Mouse (Mus musculus) embryonic fibroblast, embryonic 13.5 days (primary cell): ENCODE results near the gene Ncaph.
"Not testable (repeated sequence)": the region's sequence is repeated elsewhere in the genome, so short reads cannot be mapped to it uniquely, and the experiment has no call there.

Source experiments
- CTCF ChIP-seq: IDR thresholded peaks from 2 replicates; pipeline ENCODE4 v1.5.1; 2011; ENCODE audit warnings: mild to moderate bottlenecking, control low read depth, low read length, moderate library complexity, borderline replicate concordance; ENCODE audit not compliant: insufficient read depth
- POLR2A ChIP-seq: IDR thresholded peaks from 2 replicates; pipeline ENCODE4 v1.6.1; 2011; ENCODE audit warnings: low read depth, mild to moderate bottlenecking, control low read depth, low read length, moderate library complexity

DNA sequence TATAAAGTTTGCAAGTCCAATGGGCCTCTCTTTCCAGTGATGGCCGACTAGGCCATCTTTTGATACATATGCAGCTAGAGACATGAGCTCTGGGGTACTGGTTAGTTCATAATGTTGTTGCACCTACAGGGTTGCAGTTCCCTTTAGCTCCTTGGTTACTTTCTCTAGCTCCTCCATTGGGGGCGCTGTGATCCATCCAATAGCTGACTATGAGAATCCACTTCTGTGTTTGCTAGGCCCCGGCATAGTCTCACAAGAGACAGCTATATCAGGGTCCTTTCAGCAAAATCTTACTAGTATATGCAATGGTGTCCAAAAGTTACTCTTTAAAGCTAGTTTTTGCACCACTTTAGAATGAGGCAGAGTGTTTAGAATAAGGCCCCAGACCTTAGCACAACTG lies 1.5 kb upstream of the Ncaph start:
- TF ChIP-seq CTCF, POLR2A: not testable (repeated sequence)
